In genomic region chr2:28564380-28564779, GRCm38 (mm10) we compare ENCODE assay signal across 2 mouse cellular contexts.
TF ChIP-seq lines count a peak whose summit lies in the region.

No protein-coding gene starts in this region.

TF ChIP-seq in MEL, 35 proteins besides CTCF, POLR2A, EP300 and RAD21:
- TF ChIP-seq MEF2A (IDR thresholded peaks at IDR 0.05; ENCODE audit: extremely low read depth, insufficient replicate concordance, low read depth, low read length, poor library complexity, severe bottlenecking) (no peak), ZKSCAN1 (IDR thresholded peaks at IDR 0.05; ENCODE audit: low read depth, low read length) (peak; percentile 95)

TF ChIP-seq in myocyte, 11 proteins besides CTCF, POLR2A, EP300 and RAD21:
- TF ChIP-seq POLR2AphosphoS2 (IDR thresholded peaks at IDR 0.05; ENCODE audit: insufficient read length, low read depth) = peak; percentile 25
- TF ChIP-seq SRF (IDR thresholded peaks at IDR 0.05; ENCODE audit: control insufficient read depth, insufficient read length, low read depth) = no peak
